In the genomic region with DNA sequence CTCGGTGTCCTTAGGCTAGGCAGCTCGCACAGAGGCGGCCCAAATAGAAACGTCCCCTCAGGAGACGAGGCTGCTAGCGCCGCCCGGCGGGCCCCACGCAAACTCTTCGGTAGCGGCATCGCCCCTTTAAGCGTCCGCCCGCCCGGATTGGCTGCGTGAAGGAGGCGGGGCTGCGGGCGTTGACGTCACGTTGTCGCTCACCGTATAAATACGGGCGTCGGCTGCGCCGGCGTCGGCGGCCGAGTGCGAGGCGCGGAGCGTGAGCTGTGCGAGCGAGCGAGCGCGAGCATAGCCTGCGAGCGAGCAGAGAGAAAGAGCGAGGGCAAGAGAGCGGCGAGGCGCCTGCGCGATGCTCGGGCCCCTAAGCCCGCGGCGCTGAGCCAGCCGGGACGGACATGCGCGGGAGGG, we compare ENCODE assay signal across 8 mouse cellular contexts. TPM values are rescaled to one million over a fixed set of nuclear protein-coding genes. Genes with fewer than 3 reads are reported as not detected.
DNase-seq lines count a peak whose midpoint lies in the region; ATAC-seq lines count a peak whose summit lies in the region.

No protein-coding gene starts in this region.

- no peaks in the 10 kb centered on the region for H3K9me3 ChIP-seq in megakaryocyte, embryonic 14.5 days

- peaks cover 18% of the 10 kb centered on the region for H3K4me1 ChIP-seq in megakaryocyte, embryonic 14.5 days

- ATAC-seq in activated CD4-positive, CD25-positive, alpha-beta regulatory T cell, adult 4 months: peak; percentile 96

- peak overlapping the region; percentile 93 for H3K4me3 ChIP-seq in megakaryocyte, embryonic 14.5 days (replicated peaks)

- DNase-seq in cerebellum, postnatal 4 days (ENCODE audit: low spot score in 2 of 2): peak; percentile 97 to 99
- DNase-seq in gastrocnemius, postnatal 10 days: peak; percentile 98
- peak; percentile 96 for DNase-seq in induced T-regulatory cell, adult 2 months (ENCODE audit: low read depth)
- peak; percentile 88 to 89 for DNase-seq in left cerebral cortex, adult 8-10 months (ENCODE audit: low spot score in 2 of 2)
- DNase-seq in right cerebral cortex, adult 2 months (ENCODE audit: low spot score in 2 of 2): peak; percentile 94 to 95
- DNase-seq in urinary bladder, postnatal 10 days (ENCODE audit: low spot score): peak; percentile 95

- peaks cover 72% of the 10 kb centered on the region for H3K27me3 ChIP-seq in megakaryocyte, embryonic 14.5 days (replicated peaks)

- no peaks in the 10 kb centered on the region for H3K36me3 ChIP-seq in megakaryocyte, embryonic 14.5 days (replicated peaks; ENCODE audit: low read length)

RNA-seq across cellular contexts. Expression of a gene that starts 1.1 kb away (rescaled TPM):
- 1 to 10 TPM; 2.0 to 2.4 TPM for polyA plus RNA-seq in activated CD4-positive, CD25-positive, alpha-beta regulatory T cell, adult 4 months (2017; shearing (Covaris generic))
- 10 to 100 TPM; 17.4 to 23.6 TPM for total RNA-seq in gastrocnemius, postnatal 10 days (2021)
- total RNA-seq in left cerebral cortex, adult 8-10 months (2022): 10 to 100 TPM; 25.4 to 28.1 (median 26.1) TPM
- 0.06 TPM in 1 of 2 replicates, not detected in the other for polyA plus RNA-seq in megakaryocyte, embryonic 14.5 days (2012; ENCODE audit: insufficient read depth, low replicate concordance)

RNA-seq across cellular contexts. Expression of a gene that starts 59.4 kb away (rescaled TPM):
- 100 to 1,000 TPM; 449 to 481 TPM for polyA plus RNA-seq in activated CD4-positive, CD25-positive, alpha-beta regulatory T cell, adult 4 months (2017; shearing (Covaris generic))
- total RNA-seq in gastrocnemius, postnatal 10 days (2021): 100 to 1,000 TPM; 427 to 492 TPM
- 100 to 1,000 TPM; 202 to 227 (median 214) TPM for total RNA-seq in left cerebral cortex, adult 8-10 months (2022)
- polyA plus RNA-seq in megakaryocyte, embryonic 14.5 days (2012; ENCODE audit: insufficient read depth, low replicate concordance): 90.4 and 277 TPM in 2 replicates

RNA-seq across cellular contexts. Expression of a gene that starts 59.5 kb away (rescaled TPM):
- polyA plus RNA-seq in activated CD4-positive, CD25-positive, alpha-beta regulatory T cell, adult 4 months (2017; shearing (Covaris generic)): 100 to 1,000 TPM; 103 to 140 TPM
- under 1 TPM in 1 of 2 experiments, not detected in 1; 0.27 TPM for total RNA-seq in gastrocnemius, postnatal 10 days (2021)
- under 1 TPM; 0.37 to 0.55 (median 0.42) TPM for total RNA-seq in left cerebral cortex, adult 8-10 months (2022)
- 1.0 TPM in 1 of 2 replicates, not detected in the other for polyA plus RNA-seq in megakaryocyte, embryonic 14.5 days (2012; ENCODE audit: insufficient read depth, low replicate concordance)

Comparison
In these comparisons a context has a peak if more than half of its experiments do, and no peak if none do; other contexts are left out.
1. Peak in every context shown above with its lines: DNase-seq, ATAC-seq and H3K4me3 ChIP-seq.